Mouse (Mus musculus): ENCODE measurements around the gene Spop.

GRCm38 (mm10) chr11:95497921-95498320 lies 84.0 kb downstream of the Spop start:
- no peak for TF ChIP-seq POLR2A (IDR thresholded peaks at IDR 0.05; ENCODE audit: extremely low read depth, insufficient read depth, low read length)
- TF ChIP-seq CTCF (IDR thresholded peaks at IDR 0.05; ENCODE audit: low read depth, low read length) = no peak

Measured in liver, adult 2 months (tissue).